Mouse (Mus musculus): Measurements from ENCODE around the gene Nab1. TPM values are rescaled to one million over a fixed set of nuclear protein-coding genes. Genes with fewer than 3 reads are reported as not detected.
"Not testable (repeated sequence)": the region's sequence is repeated elsewhere in the genome, so short reads cannot be mapped to it uniquely, and the experiment has no call there.

The Nab1 gene
- 10 to 100 TPM; 31.0 to 32.2 TPM for total RNA-seq (2021)
- long read RNA-seq, experiment 1, transcript Nab1-201 (8 exons, 3,874 nt) = major isoform, 12 of 21 reads
- long read RNA-seq, experiment 1, partial matches to known transcripts = 2 of 21 reads
- long read RNA-seq, experiment 1, other reads (novel, unspliced or antisense) = 7 of 21 reads
- long read RNA-seq, experiment 2, transcript Nab1-201 (8 exons, 3,874 nt) = major isoform, 20 of 27 reads
- long read RNA-seq, experiment 2, partial matches to known transcripts = 1 of 27 reads
- long read RNA-seq, experiment 2, other reads (novel, unspliced or antisense) = 6 of 27 reads

- H3K4me3 ChIP-seq = peak within 1 kb of the TSS; percentile 89
- DNase-seq (ENCODE audit: low spot score in 2 of 2) = peak; percentile 43 to 61
- no peak for TF ChIP-seq CTCF (conservative IDR thresholded peaks at IDR 0.05)
- H3K27ac ChIP-seq = peak within 1 kb of the TSS; percentile 89
Measured at GRCm38 (mm10) chr1:52500314-52500981, at the start of gene Nab1. Gene Nab1 (minus strand): TSS chr1:52500679.

GRCm38 (mm10) chr1:52547451-52547850 is 47.0 kb upstream of the Nab1 start:
- no peak for DNase-seq (ENCODE audit: low spot score in 2 of 2)
- no peak overlapping the region for H3K27ac ChIP-seq
- TF ChIP-seq CTCF (conservative IDR thresholded peaks at IDR 0.05) = no peak
- no peak overlapping the region for H3K4me3 ChIP-seq

GRCm38 (mm10) chr1:52546796-52547195 is 46.3 kb upstream of the Nab1 start:
- Histone ChIP-seq H3K27ac (no peak overlapping the region), H3K4me3 (no peak overlapping the region)
- DNase-seq (ENCODE audit: low spot score in 2 of 2) = no peak
- no peak for TF ChIP-seq CTCF (conservative IDR thresholded peaks at IDR 0.05)

GRCm38 (mm10) chr1:52540124-52540523 is 39.6 kb upstream of the Nab1 start:
- H3K27ac ChIP-seq; H3K4me3 ChIP-seq; DNase-seq (ENCODE audit: low spot score in 2 of 2): not testable (repeated sequence)

- Histone ChIP-seq H3K4me3 (no peak overlapping the region), H3K27ac (no peak overlapping the region)
- DNase-seq (ENCODE audit: low spot score in 2 of 2) = no peak
- no peak for TF ChIP-seq CTCF (conservative IDR thresholded peaks at IDR 0.05)
Measured at GRCm38 (mm10) chr1:52529933-52530332, 29.5 kb upstream of the Nab1 start.

GRCm38 (mm10) chr1:52527656-52528055 is 27.2 kb upstream of the Nab1 start:
- Histone ChIP-seq H3K4me3 (no peak overlapping the region), H3K27ac (no peak overlapping the region)
- no peak for TF ChIP-seq CTCF (conservative IDR thresholded peaks at IDR 0.05)
- no peak for DNase-seq (ENCODE audit: low spot score in 2 of 2)

- TF ChIP-seq CTCF (conservative IDR thresholded peaks at IDR 0.05) = no peak
Measured at GRCm38 (mm10) chr1:52527252-52527651, 26.8 kb upstream of the Nab1 start.

GRCm38 (mm10) chr1:52524663-52525062 is 24.2 kb upstream of the Nab1 start:
- Histone ChIP-seq H3K4me3 (no peak overlapping the region), H3K27ac (peak overlapping the region; percentile 57; the same call in 1 of the 2 replicates)
- no peak for DNase-seq (ENCODE audit: low spot score in 2 of 2)
- TF ChIP-seq CTCF (conservative IDR thresholded peaks at IDR 0.05) = no peak

More at GRCm38 (mm10) chr1:52527252-52527651, 26.8 kb upstream of the Nab1 start:
- Histone ChIP-seq H3K27ac (no peak overlapping the region), H3K4me3 (no peak overlapping the region)
- no peak for DNase-seq (ENCODE audit: low spot score in 2 of 2)

- DNase-seq (ENCODE audit: low spot score in 2 of 2) = peak; percentile 62 to 78
- H3K27ac ChIP-seq = peak overlapping the region; percentile 57; the same call in 1 of the 2 replicates
- peak; percentile 24 for TF ChIP-seq CTCF (conservative IDR thresholded peaks at IDR 0.05)
- H3K4me3 ChIP-seq = no peak overlapping the region
Measured at GRCm38 (mm10) chr1:52524150-52524549, 23.7 kb upstream of the Nab1 start.

- no peak overlapping the region; the same call in 1 of the 2 replicates for H3K27ac ChIP-seq
- peak; percentile 61 to 63 for DNase-seq (ENCODE audit: low spot score in 2 of 2)
- H3K4me3 ChIP-seq = no peak overlapping the region
- TF ChIP-seq CTCF (conservative IDR thresholded peaks at IDR 0.05) = no peak
Measured at GRCm38 (mm10) chr1:52521436-52521993, 21.0 kb upstream of the Nab1 start.

- no peak for TF ChIP-seq CTCF (conservative IDR thresholded peaks at IDR 0.05)
- no peak for DNase-seq (ENCODE audit: low spot score in 2 of 2)
- Histone ChIP-seq H3K27ac (no peak overlapping the region), H3K4me3 (no peak overlapping the region)
Measured at GRCm38 (mm10) chr1:52520131-52520530, 19.7 kb upstream of the Nab1 start.

- Histone ChIP-seq H3K27ac (no peak overlapping the region), H3K4me3 (no peak overlapping the region)
- no peak for TF ChIP-seq CTCF (conservative IDR thresholded peaks at IDR 0.05)
- DNase-seq (ENCODE audit: low spot score in 2 of 2) = no peak
Measured at GRCm38 (mm10) chr1:52515249-52515648, 14.8 kb upstream of the Nab1 start.

GRCm38 (mm10) chr1:52511788-52512425 is 11.4 kb upstream of the Nab1 start:
- no peak overlapping the region for H3K4me3 ChIP-seq
- H3K27ac ChIP-seq = no peak overlapping the region
- DNase-seq (ENCODE audit: low spot score in 2 of 2) = no peak
- TF ChIP-seq CTCF (conservative IDR thresholded peaks at IDR 0.05) = no peak
